Mouse (Mus musculus): ENCODE measurements at regions not wholly inside any gene's neighbourhood (a gene's known extent, or its start where the extent isn't known, plus 50 kb on each side); places are given as distances from the start of the nearest gene placed in this dataset.

GRCm38 (mm10) chr14:71910936-71911335 is 580.7 kb downstream of the Gm9195 start:
- no peak for TF ChIP-seq POLR2A (IDR thresholded peaks at IDR 0.05; ENCODE audit: low read depth, low read length)
- TF ChIP-seq CTCF (conservative IDR thresholded peaks at IDR 0.05; ENCODE audit: insufficient read depth, insufficient read length, low read depth, low read length), result no peak
